Mouse (Mus musculus) bone marrow, adult 2 months (tissue): Measurements from ENCODE around the gene Pomt1. TPM values are rescaled to one million over a fixed set of nuclear protein-coding genes. Genes with fewer than 3 reads are reported as not detected.

Experiments
- H3K27ac ChIP-seq: fragments of 200-500 bp; 2 replicates; pipeline ENCODE4 v1.5.1; 2012; ENCODE audit warnings: low read depth, mild to moderate bottlenecking, control low read depth, inconsistent platforms, low read length; ENCODE audit not compliant: control insufficient read depth, poor library complexity, insufficient read depth
- H3K4me1 ChIP-seq: fragments of 200-500 bp; 2 replicates; pipeline ENCODE4 v1.6.1; 2011; ENCODE audit warnings: low read length; ENCODE audit not compliant: control insufficient read depth, insufficient read depth
- H3K4me3 ChIP-seq: fragments of 200-500 bp; replicated peaks from 2 replicates; pipeline ENCODE3; 2011; ENCODE audit warnings: mild to moderate bottlenecking, low read depth, low read length, control low read depth; ENCODE audit not compliant: control insufficient read depth
- CTCF ChIP-seq: fragments of 200-500 bp; IDR thresholded peaks from 2 replicates; pipeline ENCODE4 v1.5.1; 2011; ENCODE audit warnings: low read length, control low read depth; ENCODE audit not compliant: control insufficient read depth, insufficient read depth
- POLR2A ChIP-seq: fragments of 200-500 bp; IDR thresholded peaks from 2 replicates; pipeline ENCODE4 v1.6.1; 2011; ENCODE audit warnings: low read depth, mild to moderate bottlenecking, control low read depth, low read length, borderline replicate concordance; ENCODE audit not compliant: control insufficient read depth
- WGBS: fragments of 180-500 bp; shearing (Covaris S2); methylation state at CpG from one replicate; pipeline ENCODE4 v1.1.7; 2018; 5-methylcytosine and 5-hydroxymethylcytosine counted together
- polyA plus RNA-seq: library from polyadenylated mRNA; stranded (reverse); fragments of >200 nt; gene quantifications from 2 replicates; pipeline ENCODE4 v1.2.4, GENCODE M21; 2011; ENCODE audit warnings: low replicate concordance; ENCODE audit not compliant: missing spikeins, insufficient read depth, insufficient read length

The Pomt1 gene
- polyA plus RNA-seq, 1 experiment: 16.2 TPM

DNA sequence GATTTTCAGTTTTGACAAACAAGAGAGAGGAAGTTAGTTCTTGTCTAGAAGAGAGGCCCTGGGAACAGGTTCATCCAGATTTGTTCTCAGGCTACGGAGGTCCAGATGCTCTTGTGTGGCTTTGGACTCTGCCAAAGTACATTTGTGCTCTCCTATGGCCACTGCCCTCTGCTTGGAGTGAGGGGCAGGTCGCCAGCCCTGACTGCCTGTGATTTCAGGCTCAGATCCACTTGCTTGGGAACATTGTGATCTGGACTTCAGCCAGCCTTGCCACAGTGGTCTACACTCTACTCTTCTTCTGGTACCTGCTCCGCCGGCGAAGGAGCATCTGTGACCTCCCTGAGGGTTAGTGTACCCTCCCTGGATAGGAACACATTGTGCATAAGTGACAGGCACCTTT is 16.3 kb downstream of the Pomt1 start:
- Histone ChIP-seq H3K4me1 (no peaks in the 10 kb centered on the region), H3K4me3 (no peak overlapping the region), H3K27ac (no peak overlapping the region)
- TF ChIP-seq POLR2A (no peak), CTCF (no peak)
- 81% methylated on average over 5 of the region's 5 CpGs for WGBS

DNA sequence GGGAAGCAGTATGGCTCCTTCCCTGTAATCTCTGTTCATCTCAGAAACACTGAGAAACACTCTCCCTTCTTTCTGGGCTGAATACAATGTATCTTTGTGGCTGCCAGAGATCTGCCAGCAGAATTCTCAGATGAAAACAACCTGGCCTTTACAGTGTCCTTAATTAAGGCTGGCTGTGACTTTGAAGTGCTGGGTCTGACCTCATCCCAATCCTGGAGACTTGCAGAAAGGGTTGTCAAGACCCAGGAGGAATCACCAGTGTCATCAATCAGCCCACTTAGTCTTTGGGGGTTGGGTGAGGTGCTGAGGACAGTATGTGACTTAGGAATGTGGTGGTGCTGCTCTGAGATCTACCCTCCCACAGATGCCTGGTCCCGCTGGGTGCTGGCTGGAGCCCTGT is 17.0 kb downstream of the Pomt1 start:
- no peak for TF ChIP-seq CTCF
- no peak for TF ChIP-seq POLR2A
- Histone ChIP-seq H3K27ac (no peak overlapping the region), H3K4me3 (no peak overlapping the region), H3K4me1 (no peaks in the 10 kb centered on the region)
- WGBS: 95% methylated on average over 1 of the region's 1 CpGs

DNA sequence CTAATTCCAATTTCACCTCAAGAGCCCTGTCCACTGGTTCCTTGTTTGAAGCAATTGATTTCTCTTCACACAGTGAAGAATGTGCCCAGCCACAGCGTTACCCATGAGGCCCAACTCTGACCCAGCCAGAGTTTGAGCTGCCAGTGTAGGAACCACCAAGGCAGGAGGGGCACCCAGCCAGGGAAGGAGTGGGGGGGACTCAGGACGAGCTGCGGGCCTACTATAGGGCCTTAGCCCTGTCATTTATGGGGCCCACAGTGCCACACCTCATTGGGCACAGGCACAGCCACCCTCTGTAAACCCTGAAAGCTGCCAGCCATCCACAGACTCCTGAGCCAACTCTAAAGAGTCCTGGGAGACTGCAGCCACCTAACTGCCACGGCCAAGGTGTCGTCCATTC is 18.2 kb downstream of the Pomt1 start:
- WGBS: 83% methylated on average over 5 of the region's 5 CpGs
- H3K4me3 ChIP-seq: no peak overlapping the region
- H3K27ac ChIP-seq: no peak overlapping the region
- TF ChIP-seq CTCF: no peak
- no peak for TF ChIP-seq POLR2A
- peaks cover 3% of the 10 kb centered on the region; the same call in 1 of the 2 replicates for H3K4me1 ChIP-seq

DNA sequence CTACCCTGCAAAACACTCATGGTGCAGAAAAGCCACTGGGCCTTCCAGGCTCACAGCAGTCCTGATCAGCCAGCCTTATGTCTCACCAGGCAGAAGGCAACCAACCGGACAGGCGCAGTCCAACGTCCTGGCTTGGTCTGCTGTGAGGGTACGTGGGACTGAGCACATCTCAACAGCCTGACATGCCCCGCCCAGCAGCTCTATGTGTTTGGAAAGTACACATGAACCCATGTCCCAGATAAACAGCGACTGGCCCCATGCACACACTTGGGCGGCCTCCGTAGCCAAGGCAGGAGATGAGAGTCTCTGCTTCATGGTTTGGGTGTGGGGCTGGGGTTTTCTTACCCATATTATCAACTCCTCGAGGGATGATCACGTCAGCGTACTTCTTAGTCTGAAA is 19.9 kb downstream of the Pomt1 start:
- H3K4me3 ChIP-seq: no peak overlapping the region
- H3K4me1 ChIP-seq: peaks cover 5% of the 10 kb centered on the region; the same call in 1 of the 2 replicates
- 91% methylated on average over 11 of the region's 11 CpGs for WGBS
- H3K27ac ChIP-seq: no peak overlapping the region
- TF ChIP-seq POLR2A: no peak
- no peak for TF ChIP-seq CTCF

DNA sequence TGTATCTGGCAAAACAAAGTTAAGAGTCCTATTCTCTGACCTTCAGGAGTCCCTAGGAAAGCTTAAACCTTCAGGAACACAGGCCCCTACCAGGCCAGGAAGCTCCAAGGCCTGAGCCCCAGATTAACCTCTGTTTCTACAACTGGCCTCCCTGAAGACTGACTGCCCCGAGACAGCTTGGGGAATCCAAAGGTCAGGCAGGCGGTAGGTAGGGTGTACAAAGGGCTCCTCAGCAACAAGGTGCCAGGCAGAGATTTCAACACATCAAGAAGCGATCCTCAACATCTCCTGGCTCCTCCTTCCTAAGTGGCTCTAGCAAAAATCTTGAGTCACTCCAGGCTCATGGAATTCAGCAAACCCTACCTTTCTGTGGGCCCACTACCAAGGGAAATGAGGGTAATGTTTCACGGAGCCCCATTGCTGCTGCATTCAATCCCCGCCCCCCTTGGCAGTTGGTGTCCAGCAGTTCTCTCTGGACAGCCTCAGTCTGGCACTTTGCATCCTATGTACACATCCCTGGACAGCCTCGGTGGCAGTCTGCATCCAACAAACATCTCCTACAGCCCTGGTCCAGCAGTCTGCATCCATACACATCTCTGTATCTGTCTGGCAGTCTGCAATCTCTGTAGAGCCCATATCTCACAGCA is 22.6 kb downstream of the Pomt1 start:
- TF ChIP-seq CTCF (no peak), POLR2A (no peak)
- H3K27ac ChIP-seq: peak overlapping the region; percentile 19; the same call in 1 of the 2 replicates
- peaks cover 5% of the 10 kb centered on the region; the same call in 1 of the 2 replicates for H3K4me1 ChIP-seq
- peak overlapping the region; percentile 79 for H3K4me3 ChIP-seq
- 49% methylated on average over 6 of the region's 6 CpGs for WGBS

DNA sequence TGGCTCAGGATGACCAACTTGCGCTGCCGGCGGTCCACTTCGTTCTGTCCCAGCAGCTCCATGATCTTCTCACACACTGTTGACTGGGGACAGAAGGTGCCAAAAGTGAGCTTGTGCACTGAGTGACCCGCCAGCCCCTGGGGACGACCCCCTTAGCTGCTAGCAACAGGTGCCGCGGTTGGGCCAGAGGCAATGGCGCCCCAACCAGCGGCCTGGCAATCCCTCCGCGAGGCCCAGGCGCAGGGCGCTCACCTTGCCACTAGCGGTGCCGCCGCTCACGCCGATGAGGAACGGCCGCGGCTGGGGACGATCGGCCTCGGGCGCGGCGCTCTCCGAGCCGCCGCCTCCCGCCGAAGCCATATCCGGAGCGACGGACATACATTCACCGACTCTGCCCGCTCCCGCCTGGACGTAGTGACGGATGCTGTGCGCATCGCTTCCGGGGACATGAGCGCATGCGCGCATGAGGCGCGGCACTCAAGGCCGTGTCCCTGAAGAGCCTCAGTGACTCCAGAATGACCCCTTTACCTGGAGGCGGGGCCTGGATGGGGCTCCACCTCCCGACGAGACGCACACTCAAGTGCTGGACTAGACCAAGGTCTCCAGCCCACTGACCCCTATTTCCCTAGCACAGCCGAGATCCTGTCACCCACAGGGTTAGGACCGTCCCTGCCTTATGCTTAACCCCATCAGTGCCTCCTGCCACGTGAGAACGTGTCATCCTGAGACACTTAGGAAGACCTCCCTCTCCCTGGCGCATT is 23.4 kb downstream of the Pomt1 start, which contains the start of gene Uck1:
Gene Uck1 (minus strand): TSS at position 503 of the 761 bp plus-strand sequence.
- TF ChIP-seq POLR2A: peak; percentile 91; the same call in 1 of the 2 replicates
- no peak; the same call in 1 of the 2 replicates for TF ChIP-seq CTCF
- Histone ChIP-seq H3K4me1 (peaks cover 5% of the 10 kb centered on the region; the same call in 1 of the 2 replicates), H3K4me3 (peak within 1 kb of the TSS; percentile 79), H3K27ac (peak within 1 kb of the TSS; percentile 73; the same call in 1 of the 2 replicates)
- WGBS: under 1% methylated on average over 59 of the region's 59 CpGs

DNA sequence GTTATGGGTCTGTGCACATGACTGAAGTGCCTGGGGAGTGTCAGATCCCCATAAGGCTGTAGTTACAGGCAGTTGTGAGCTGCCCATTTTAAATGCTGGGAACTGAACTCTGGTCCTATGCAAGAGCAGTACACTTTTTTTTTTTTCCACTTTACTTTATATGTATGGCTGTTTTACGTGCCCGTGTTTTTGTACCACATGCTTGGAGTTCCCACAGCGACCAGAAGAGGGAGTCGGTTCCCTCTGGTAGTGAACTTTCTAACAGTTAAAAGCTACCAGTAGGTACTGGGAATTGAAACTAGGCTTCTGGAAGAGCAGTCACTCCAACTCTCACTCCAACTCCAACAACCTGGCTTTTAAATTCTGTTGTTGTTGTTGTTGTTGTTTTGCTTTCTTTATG is 24.2 kb downstream of the Pomt1 start:
- TF ChIP-seq CTCF: peak; percentile 31; the same call in 1 of the 2 replicates
- TF ChIP-seq POLR2A: no peak
- Histone ChIP-seq H3K27ac (no peak overlapping the region), H3K4me3 (no peak overlapping the region), H3K4me1 (peaks cover 5% of the 10 kb centered on the region; the same call in 1 of the 2 replicates)
- WGBS: 28% methylated on average over 4 of the region's 4 CpGs

DNA sequence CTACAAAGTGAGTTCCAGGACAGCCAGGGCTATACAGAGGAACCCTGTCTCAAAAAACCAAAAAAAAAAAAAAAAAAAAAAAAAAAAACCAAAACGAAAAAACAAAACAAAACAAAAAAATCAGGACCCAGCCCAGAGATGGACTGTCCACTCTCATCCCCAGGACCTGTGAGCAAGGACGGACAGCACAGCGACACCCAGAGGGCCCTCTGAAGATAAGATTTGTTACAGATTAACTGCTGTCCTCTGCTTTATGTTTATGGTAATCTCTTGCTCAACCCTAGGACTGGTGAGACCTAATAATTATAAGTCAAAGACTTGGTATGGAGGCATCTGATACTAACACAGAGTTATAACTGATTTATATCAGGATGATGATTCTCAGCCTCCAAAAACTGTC is 39.4 kb downstream of the Pomt1 start:
- 81% methylated on average over 3 of the region's 3 CpGs for WGBS
- H3K4me1 ChIP-seq: no peaks in the 10 kb centered on the region
- no peak overlapping the region for H3K27ac ChIP-seq
- no peak overlapping the region for H3K4me3 ChIP-seq
- TF ChIP-seq CTCF: no peak
- no peak for TF ChIP-seq POLR2A
